Comparison of ENCODE assay signal across 9 mouse cellular contexts in the genomic region with DNA sequence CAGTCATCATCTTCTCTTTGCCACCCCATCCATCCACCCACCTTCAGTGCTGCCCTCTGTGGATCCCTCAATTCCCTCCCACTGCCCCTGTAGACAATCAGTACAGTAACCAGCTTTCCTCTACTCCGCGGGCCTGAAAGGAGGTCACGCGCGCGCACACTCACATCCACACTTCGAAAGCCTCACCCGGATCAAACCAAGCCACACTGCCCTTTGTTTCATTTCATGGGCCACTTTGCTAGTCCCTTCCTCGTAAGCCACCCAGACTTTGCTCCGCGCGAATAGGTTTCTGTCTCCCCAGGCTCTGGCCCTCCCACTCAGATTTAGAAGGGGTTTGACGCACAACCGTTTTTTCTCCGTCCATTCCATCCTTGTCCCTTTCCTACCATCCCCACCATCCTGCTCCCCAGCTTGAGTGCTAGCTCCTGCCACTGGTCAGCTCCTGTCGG. TPM values are rescaled to one million over a fixed set of nuclear protein-coding genes. Genes with fewer than 3 reads are reported as not detected.
DNase-seq lines count a peak whose midpoint lies in the region; ATAC-seq and TF ChIP-seq lines count a peak whose summit lies in the region.
"Had no signal": no experiment of that assay in that cellular context is flagged by ENCODE, and none has a peak within 500 bp of the region (broad histone marks: within the 10 kb centered on the region; RNA-seq: fewer than 3 reads in every experiment).

No protein-coding gene starts in this region.

- H3K27ac ChIP-seq in kidney, embryonic 16.5 days (ENCODE audit: low read length) = no peak overlapping the region
- H3K27ac ChIP-seq in embryonic facial prominence, embryonic 15.5 days (replicated peaks) = peak overlapping the region; percentile 81
- H3K27ac ChIP-seq in intestine, postnatal 0 days (ENCODE audit: low read depth, low read length) = no peak overlapping the region
- H3K27ac ChIP-seq in neural tube, embryonic 14.5 days (ENCODE audit: low read depth, low read length) = no peak overlapping the region

- peak; percentile 3; the same call in 1 of the 2 replicates for ATAC-seq in kidney, embryonic 16.5 days (ENCODE audit: low FRiP score, low TSS enrichment)
- ATAC-seq in embryonic facial prominence, embryonic 15.5 days (ENCODE audit: insufficient number of reproducible peaks, low FRiP score, low TSS enrichment, low read depth) = no peak
- ATAC-seq in intestine, postnatal 0 days = no peak
- ATAC-seq in neural tube, embryonic 14.5 days (ENCODE audit: low read depth) = 0 out of 2 replicates have a peak, but pooled peaks have one; percentile 1
- ATAC-seq in frontal cortex, adult (ENCODE audit: low TSS enrichment) = no peak

- no peaks in the 10 kb centered on the region for H3K36me3 ChIP-seq in kidney, embryonic 16.5 days (ENCODE audit: insufficient read depth, low read length)
- H3K36me3 ChIP-seq in embryonic facial prominence, embryonic 15.5 days = no peaks in the 10 kb centered on the region
- no peaks in the 10 kb centered on the region for H3K36me3 ChIP-seq in intestine, postnatal 0 days (ENCODE audit: control insufficient read depth, insufficient read depth)
- H3K36me3 ChIP-seq in neural tube, embryonic 14.5 days (ENCODE audit: control insufficient read depth, insufficient read depth, low read length) = no peaks in the 10 kb centered on the region

- 1% methylated on average over 16 of the region's 16 CpGs for WGBS in kidney, embryonic 16.5 days
- WGBS in embryonic facial prominence, embryonic 15.5 days = 2% methylated on average over 16 of the region's 16 CpGs
- WGBS in intestine, postnatal 0 days = 3% methylated on average over 16 of the region's 16 CpGs
- WGBS in neural tube, embryonic 14.5 days = 1% methylated on average over 16 of the region's 16 CpGs

- no peak for DNase-seq in kidney, adult 9 months
- DNase-seq in adrenal gland, adult 2 months = no peak
- no peak for DNase-seq in natural killer cell, adult 2 months (ENCODE audit: low spot score in 2 of 2)

- H3K4me2 ChIP-seq in kidney, embryonic 16.5 days (replicated peaks; ENCODE audit: low read depth, low read length) = peak overlapping the region; percentile 55
- H3K4me2 ChIP-seq in embryonic facial prominence, embryonic 15.5 days (replicated peaks) = peak overlapping the region; percentile 72
- H3K4me2 ChIP-seq in intestine, postnatal 0 days (replicated peaks; ENCODE audit: low read depth) = peak overlapping the region; percentile 88
- peak overlapping the region; percentile 41 for H3K4me2 ChIP-seq in neural tube, embryonic 14.5 days (ENCODE audit: low read depth, low read length)

- peak overlapping the region; percentile 39 for H3K4me3 ChIP-seq in kidney, embryonic 16.5 days (ENCODE audit: low read length)
- H3K4me3 ChIP-seq in embryonic facial prominence, embryonic 15.5 days (replicated peaks) = peak overlapping the region; percentile 53
- H3K4me3 ChIP-seq in intestine, postnatal 0 days (ENCODE audit: low read depth, low read length) = peak overlapping the region; percentile 54
- H3K4me3 ChIP-seq in neural tube, embryonic 14.5 days (ENCODE audit: low read depth, low read length) = peak overlapping the region; percentile 22; the same call in 1 of the 2 replicates

- H3K9me3 ChIP-seq in kidney, embryonic 16.5 days (ENCODE audit: low read length) = no peaks in the 10 kb centered on the region
- no peaks in the 10 kb centered on the region for H3K9me3 ChIP-seq in embryonic facial prominence, embryonic 15.5 days (replicated peaks)
- H3K9me3 ChIP-seq in intestine, postnatal 0 days (ENCODE audit: control insufficient read depth) = no peaks in the 10 kb centered on the region
- H3K9me3 ChIP-seq in neural tube, embryonic 14.5 days (ENCODE audit: control insufficient read depth, low read length) = no peaks in the 10 kb centered on the region

- H3K4me1 ChIP-seq in kidney, embryonic 16.5 days (ENCODE audit: insufficient read depth, low read length) = peaks cover 9% of the 10 kb centered on the region; the same call in 1 of the 2 replicates
- H3K4me1 ChIP-seq in embryonic facial prominence, embryonic 15.5 days = peaks cover 30% of the 10 kb centered on the region
- H3K4me1 ChIP-seq in intestine, postnatal 0 days (replicated peaks; ENCODE audit: control insufficient read depth, insufficient read depth, low read length) = no peaks in the 10 kb centered on the region
- peaks cover 12% of the 10 kb centered on the region for H3K4me1 ChIP-seq in neural tube, embryonic 14.5 days (ENCODE audit: control insufficient read depth, insufficient read depth, low read length)

- no peak for TF ChIP-seq CTCF in intestine, postnatal 0 days (IDR thresholded peaks at IDR 0.05; ENCODE audit: low read depth)

- no peak overlapping the region for H3K9ac ChIP-seq in kidney, embryonic 16.5 days (replicated peaks; ENCODE audit: low read length)
- H3K9ac ChIP-seq in embryonic facial prominence, embryonic 15.5 days = peak overlapping the region; percentile 53
- H3K9ac ChIP-seq in intestine, postnatal 0 days (ENCODE audit: low read depth, low read length) = 0 out of 2 replicates have a peak overlapping the region, but pooled peaks have one; percentile 22
- no peak overlapping the region for H3K9ac ChIP-seq in neural tube, embryonic 14.5 days (replicated peaks; ENCODE audit: low read depth, low read length)

- peaks cover 92% of the 10 kb centered on the region for H3K27me3 ChIP-seq in kidney, embryonic 16.5 days (ENCODE audit: insufficient read depth, low read length)
- peaks cover 82% of the 10 kb centered on the region for H3K27me3 ChIP-seq in embryonic facial prominence, embryonic 15.5 days
- H3K27me3 ChIP-seq in intestine, postnatal 0 days (replicated peaks; ENCODE audit: control insufficient read depth, insufficient read depth, low read length) = peaks cover 94% of the 10 kb centered on the region
- peaks cover 59% of the 10 kb centered on the region for H3K27me3 ChIP-seq in neural tube, embryonic 14.5 days (ENCODE audit: control insufficient read depth, insufficient read depth, low read length)

RNA-seq across cellular contexts. Expression of gene Pitx2, which starts 0.5 kb away (rescaled TPM):
- polyA plus RNA-seq in kidney, embryonic 16.5 days (2015; fragmentation: Nextera tagmentation; extraction: Ambion mirVana) = 7.2 and 10.3 TPM in 2 replicates
- polyA plus RNA-seq in embryonic facial prominence, embryonic 15.5 days (2015; fragmentation: Nextera tagmentation; extraction: Ambion mirVana) = 82.5 and 88.3 TPM in 2 replicates
- polyA plus RNA-seq in intestine, postnatal 0 days (2015; fragmentation: Nextera tagmentation; extraction: Ambion mirVana) = 12.3 and 18.3 TPM in 2 replicates
- polyA plus RNA-seq in neural tube, embryonic 14.5 days (2014; fragmentation: Nextera tagmentation; extraction: Ambion mirVana) = 4.5 and 5.0 TPM in 2 replicates
- total RNA-seq in adrenal gland, adult 2 months (2021) = under 1 TPM in 1 of 2 experiments, not detected in 1; 0.32 TPM
- polyA plus RNA-seq in adrenal gland, adult 2 months (2012; rRNA removed) = 0.22 and 0.27 TPM in 2 replicates
- total RNA-seq: left cerebral cortex, adult 18-20 months had no signal

Comparison
In these comparisons a context has a peak if more than half of its experiments do, and no peak if none do; other contexts are left out.
1. ATAC-seq: peak in kidney, embryonic 16.5 days (single experiment) and neural tube, embryonic 14.5 days (single experiment); none in embryonic facial prominence, embryonic 15.5 days (single experiment), intestine, postnatal 0 days (single experiment) and frontal cortex, adult (single experiment).
2. H3K9ac ChIP-seq: peak in embryonic facial prominence, embryonic 15.5 days (single experiment) and intestine, postnatal 0 days (single experiment); none in kidney, embryonic 16.5 days (single experiment) and neural tube, embryonic 14.5 days (single experiment).
3. Peak in every context shown above with its lines, with median percentiles within 50 percentile points of each other: H3K4me2 ChIP-seq and H3K4me3 ChIP-seq.